7 mouse cellular contexts compared by ENCODE assay signal in the genomic region with DNA sequence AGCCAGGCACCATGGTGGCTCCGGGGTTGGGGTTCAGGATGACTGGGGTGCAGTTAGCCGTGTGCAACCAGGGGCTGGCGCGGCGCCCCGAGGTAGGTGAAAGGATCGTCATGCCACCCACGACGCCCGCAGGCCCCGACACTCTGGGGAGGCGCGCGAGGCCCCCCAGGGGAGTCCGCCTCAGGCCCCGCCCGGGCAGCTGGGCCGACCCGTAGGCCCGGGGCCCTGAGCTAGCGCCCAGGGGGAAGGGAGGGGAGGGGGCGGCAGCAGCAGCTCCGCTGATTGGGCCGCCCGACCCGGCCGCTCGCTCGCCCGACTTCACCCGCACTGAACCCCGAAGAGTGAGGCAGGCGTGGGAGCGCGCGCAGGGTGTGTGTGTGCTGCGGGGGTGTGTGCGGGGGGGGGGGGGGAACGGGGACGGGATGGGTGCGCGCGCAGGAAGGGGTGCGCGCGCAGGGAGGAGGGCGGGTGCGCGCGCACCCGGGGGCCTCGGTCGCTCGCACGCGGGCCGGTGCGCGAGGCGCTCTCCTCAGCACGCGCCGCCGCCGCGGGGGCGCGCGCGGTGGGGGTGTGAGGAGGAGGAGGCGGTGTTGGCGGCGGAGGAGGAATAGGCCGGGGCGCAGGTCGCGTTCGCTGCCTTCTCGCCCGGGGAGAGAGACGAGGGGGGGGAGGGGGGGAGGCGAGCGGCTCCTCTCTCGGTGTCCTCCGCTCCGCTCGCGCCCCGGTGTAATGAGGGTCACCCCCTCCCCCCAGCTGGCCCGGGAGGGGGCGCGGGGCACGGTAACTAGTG. TPM values are rescaled to one million over a fixed set of nuclear protein-coding genes. Genes with fewer than 3 reads are reported as not detected.
DNase-seq lines count a peak whose midpoint lies in the region; ATAC-seq lines count a peak whose summit lies in the region.

No protein-coding gene starts in this region.

- peak overlapping the region; percentile 80 for H3K4me3 ChIP-seq in embryonic facial prominence, embryonic 11.5 days (ENCODE audit: low read depth, low read length)
- peak overlapping the region; percentile 91 for H3K4me3 ChIP-seq in limb, embryonic 10.5 days
- H3K4me3 ChIP-seq in midbrain, embryonic 13.5 days (replicated peaks), result peak overlapping the region; percentile 85

- peak; percentile 68 for ATAC-seq in embryonic facial prominence, embryonic 11.5 days (replicated peaks; ENCODE audit: insufficient number of reproducible peaks, low FRiP score, low TSS enrichment, low read depth)
- ATAC-seq in midbrain, embryonic 13.5 days, result peak; percentile 79

- H3K4me1 ChIP-seq in embryonic facial prominence, embryonic 11.5 days (ENCODE audit: control insufficient read depth, insufficient read depth, low read length), result peaks cover 13% of the 10 kb centered on the region
- peaks cover 53% of the 10 kb centered on the region for H3K4me1 ChIP-seq in limb, embryonic 10.5 days
- peaks cover 51% of the 10 kb centered on the region for H3K4me1 ChIP-seq in midbrain, embryonic 13.5 days (replicated peaks)

- H3K4me2 ChIP-seq in embryonic facial prominence, embryonic 11.5 days (ENCODE audit: low read depth, low read length), result peak overlapping the region; percentile 92
- peak overlapping the region; percentile 90 for H3K4me2 ChIP-seq in midbrain, embryonic 13.5 days (replicated peaks)

- H3K9me3 ChIP-seq in embryonic facial prominence, embryonic 11.5 days (replicated peaks; ENCODE audit: control insufficient read depth, low read length), result no peaks in the 10 kb centered on the region
- H3K9me3 ChIP-seq in limb, embryonic 10.5 days (replicated peaks), result no peaks in the 10 kb centered on the region
- no peaks in the 10 kb centered on the region for H3K9me3 ChIP-seq in midbrain, embryonic 13.5 days

- DNase-seq in adrenal gland, postnatal 36 days, result peak; percentile 90 to 94
- peak; percentile 93 for DNase-seq in embryonic facial prominence, embryonic 11.5 days (ENCODE audit: low spot score)
- DNase-seq in heart, adult 11 months, result peak; percentile 100
- DNase-seq in kidney, adult 11 months, result peak; percentile 84
- DNase-seq in limb, embryonic 10.5 days (ENCODE audit: low spot score), result peak; percentile 94
- peak; percentile 84 to 85 for DNase-seq in spleen, adult 18-20 months

- 0% methylated on average over 6 of the region's 93 CpGs for WGBS in embryonic facial prominence, embryonic 11.5 days
- WGBS in limb, embryonic 10.5 days, result 1% methylated on average over 32 of the region's 93 CpGs
- 1% methylated on average over 41 of the region's 93 CpGs for WGBS in midbrain, embryonic 13.5 days

- peak overlapping the region; percentile 98 for H3K27ac ChIP-seq in embryonic facial prominence, embryonic 11.5 days (replicated peaks; ENCODE audit: low read depth, low read length)
- peak overlapping the region; percentile 97 for H3K27ac ChIP-seq in limb, embryonic 10.5 days
- peak overlapping the region; percentile 99 for H3K27ac ChIP-seq in midbrain, embryonic 13.5 days

- H3K36me3 ChIP-seq in embryonic facial prominence, embryonic 11.5 days (replicated peaks; ENCODE audit: control insufficient read depth, insufficient read depth, low read depth, low read length), result peaks cover 2% of the 10 kb centered on the region; the same call in 1 of the 2 replicates
- H3K36me3 ChIP-seq in limb, embryonic 10.5 days, result peaks cover 34% of the 10 kb centered on the region
- peaks cover 13% of the 10 kb centered on the region for H3K36me3 ChIP-seq in midbrain, embryonic 13.5 days

- peak overlapping the region; percentile 97 for H3K9ac ChIP-seq in embryonic facial prominence, embryonic 11.5 days (replicated peaks; ENCODE audit: low read length)
- peak overlapping the region; percentile 94 for H3K9ac ChIP-seq in midbrain, embryonic 13.5 days (replicated peaks)

- H3K27me3 ChIP-seq in embryonic facial prominence, embryonic 11.5 days (ENCODE audit: control insufficient read depth, insufficient read depth, low read length), result no peaks in the 10 kb centered on the region; the same call in 1 of the 2 replicates
- no peaks in the 10 kb centered on the region for H3K27me3 ChIP-seq in limb, embryonic 10.5 days (ENCODE audit: low read depth, poor library complexity, severe bottlenecking)
- H3K27me3 ChIP-seq in midbrain, embryonic 13.5 days, result 0 out of 2 replicates have a peak, but pooled peaks cover 2% of the 10 kb centered on the region

RNA-seq across cellular contexts. Expression of a gene that starts 1.8 kb away (rescaled TPM):
- 100 to 1,000 TPM; 103 to 115 TPM for total RNA-seq in adrenal gland, postnatal 36 days (2021)
- polyA plus RNA-seq in embryonic facial prominence, embryonic 11.5 days (2014; fragmentation: Nextera tagmentation; extraction: Ambion mirVana), result 62.3 and 67.4 TPM in 2 replicates
- polyA plus RNA-seq in limb, embryonic 10.5 days (2016; fragmentation: Nextera tagmentation; extraction: Ambion mirVana), result 63.5 and 69.1 TPM in 2 replicates
- polyA plus RNA-seq in midbrain, embryonic 13.5 days (2015; fragmentation: Nextera tagmentation; extraction: Ambion mirVana), result 75.1 and 81.5 TPM in 2 replicates

RNA-seq across cellular contexts. Expression of a gene that starts 59.0 kb away (rescaled TPM):
- total RNA-seq in adrenal gland, postnatal 36 days (2021), result 10 to 100 TPM; 35.9 to 61.1 TPM
- 1.4 and 1.6 TPM in 2 replicates for polyA plus RNA-seq in embryonic facial prominence, embryonic 11.5 days (2014; fragmentation: Nextera tagmentation; extraction: Ambion mirVana)
- 0.73 and 2.1 TPM in 2 replicates for polyA plus RNA-seq in limb, embryonic 10.5 days (2016; fragmentation: Nextera tagmentation; extraction: Ambion mirVana)
- polyA plus RNA-seq in midbrain, embryonic 13.5 days (2015; fragmentation: Nextera tagmentation; extraction: Ambion mirVana), result 0.30 and 0.47 TPM in 2 replicates

Comparison
In these comparisons a context has a peak if more than half of its experiments do, and no peak if none do; other contexts are left out.
1. Peak in every context shown above with its lines: DNase-seq, ATAC-seq, H3K4me3 ChIP-seq and H3K27ac ChIP-seq.